Mouse (Mus musculus) layer of hippocampus, adult 9-10 months (tissue): ENCODE measurements at regions not wholly inside any gene's neighbourhood (a gene's known extent, or its start where the extent isn't known, plus 50 kb on each side); places are given as distances from the start of the nearest gene placed in this dataset.

Experiments used
- DNase-seq: peaks from one replicate; pipeline ENCODE4 v3.0.0; 2022; ENCODE audit warnings: low spot score

DNA sequence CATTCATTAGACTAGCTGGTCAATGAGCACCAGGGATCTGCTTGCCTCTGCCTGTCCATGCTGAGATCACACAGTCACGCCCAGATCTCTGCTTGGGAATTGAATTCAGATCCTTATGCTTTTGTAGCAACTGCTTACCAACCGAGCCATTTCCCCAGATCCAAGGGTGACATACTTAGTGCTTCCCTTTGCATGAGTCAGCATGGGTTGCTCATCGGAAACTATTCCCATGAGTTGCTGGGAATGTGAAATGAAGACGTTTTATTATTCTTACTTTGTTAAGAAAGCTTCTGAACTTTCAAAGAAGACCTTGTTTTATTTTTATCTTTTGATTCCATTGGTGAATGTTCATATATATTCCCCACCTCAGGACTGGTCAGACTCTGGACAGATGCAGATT is 82.3 kb upstream of the Far2 start:
- no peak for DNase-seq

DNA sequence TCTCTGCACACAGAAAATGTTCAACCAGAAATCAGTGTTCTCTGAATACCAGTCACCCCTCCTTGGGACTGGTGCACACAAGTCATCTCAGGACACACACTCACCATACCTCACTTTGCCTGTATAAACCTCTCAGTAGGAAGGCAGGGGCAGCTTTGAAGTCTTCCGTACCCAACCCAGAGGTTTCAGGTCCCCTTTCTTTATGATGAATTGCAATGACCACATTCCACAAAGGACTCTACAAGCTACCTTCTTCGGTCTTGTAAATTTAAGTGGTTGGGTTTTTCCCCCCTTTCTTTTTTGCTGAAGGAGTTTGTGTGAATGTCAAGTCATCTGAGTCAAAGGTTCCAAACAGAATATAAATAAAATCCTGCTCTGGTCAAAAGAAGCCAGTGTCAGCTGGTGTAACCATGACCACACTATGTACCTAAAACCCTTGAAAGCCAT is 76.9 kb upstream of the Far2 start:
- no peak for DNase-seq

DNA sequence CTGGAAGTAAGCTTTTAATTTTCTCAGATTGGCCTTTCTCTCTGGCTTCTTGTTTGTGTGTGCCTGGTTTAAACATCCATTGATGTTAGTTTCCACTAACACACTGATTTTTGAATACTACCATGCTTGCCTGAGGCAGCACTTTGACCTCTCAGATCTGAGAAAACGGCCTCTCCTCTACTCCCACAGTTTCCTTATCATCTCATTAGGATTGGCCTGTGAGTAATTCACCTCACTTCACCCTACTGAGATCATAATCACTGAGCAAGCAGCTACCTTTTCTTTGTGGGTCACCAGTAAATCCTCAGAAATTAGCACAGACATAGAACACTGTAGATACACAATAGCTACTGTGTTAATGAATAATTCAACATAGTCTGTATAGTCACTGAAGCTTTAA is 74.5 kb upstream of the Far2 start:
- no peak for DNase-seq

GRCm38 (mm10) chr6:147973059-147973458 is 74.0 kb upstream of the Far2 start:
- DNase-seq = no peak

GRCm38 (mm10) chr6:147975917-147976316 is 71.1 kb upstream of the Far2 start:
- no peak for DNase-seq

GRCm38 (mm10) chr6:147989381-147989780 is 57.7 kb upstream of the Far2 start:
- DNase-seq = no peak
